Mouse (Mus musculus) lung, postnatal 0 days (tissue): Measurements from ENCODE around the gene Stat5a. TPM values are rescaled to one million over a fixed set of nuclear protein-coding genes. Genes with fewer than 3 reads are reported as not detected.
A peak's percentile ranks its signal among the peaks of the same experiment; 100 is the strongest.

Source experiments
- ATAC-seq: fragments of 200-750 bp; cut with Nextera tagmentation; 2 replicates; pipeline ENCODE4 v1.8.0; 2017; ENCODE audit warnings: moderate library complexity
- DNase-seq: peaks from one replicate; pipeline ENCODE4 v3.0.0-alpha.2; 2016; ENCODE audit warnings: low spot score
- H3K27ac ChIP-seq: fragments of 300-500 bp; sonication (generic); 2 replicates; pipeline ENCODE4 v1.5.1; 2014; ENCODE audit warnings: antibody characterized with exemption, mild to moderate bottlenecking, low read length, mixed read lengths
- H3K27me3 ChIP-seq: fragments of 300-500 bp; sonication (generic); replicated peaks from 2 replicates; pipeline ENCODE4 v1.6.1; 2014; ENCODE audit warnings: low read length, mixed read lengths; ENCODE audit not compliant: insufficient read depth
- H3K36me3 ChIP-seq: fragments of 300-500 bp; sonication (generic); 2 replicates; pipeline ENCODE4 v1.6.1; 2014; ENCODE audit warnings: low read length, mixed read lengths; ENCODE audit not compliant: insufficient read depth
- H3K4me1 ChIP-seq: fragments of 300-500 bp; sonication (generic); 2 replicates; pipeline ENCODE4 v1.6.1; 2014; ENCODE audit warnings: antibody characterized with exemption, low read depth, low read length, mixed read lengths; ENCODE audit not compliant: insufficient read depth
- H3K4me2 ChIP-seq: fragments of 300-500 bp; sonication (generic); replicated peaks from 2 replicates; pipeline ENCODE4 v1.6.1; 2014; ENCODE audit warnings: low read depth, mild to moderate bottlenecking, low read length, moderate library complexity, mixed read lengths
- H3K4me3 ChIP-seq: fragments of 300-500 bp; sonication (generic); 2 replicates; pipeline ENCODE4 v1.5.1; 2014; ENCODE audit warnings: low read depth, low read length
- H3K9ac ChIP-seq: fragments of 300-500 bp; sonication (generic); replicated peaks from 2 replicates; pipeline ENCODE4 v1.6.1; 2014; ENCODE audit warnings: low read depth, mild to moderate bottlenecking
- H3K9me3 ChIP-seq: fragments of 300-500 bp; sonication (generic); 2 replicates; pipeline ENCODE4 v1.6.1; 2016; ENCODE audit warnings: low read length, mixed read lengths
- CTCF ChIP-seq: IDR thresholded peaks from 2 replicates; pipeline ENCODE4 v1.5.1; 2016; ENCODE audit warnings: antibody characterized with exemption, mild to moderate bottlenecking
- EP300 ChIP-seq: IDR thresholded peaks from 2 replicates; pipeline ENCODE4 v1.6.1; 2016; ENCODE audit warnings: antibody characterized with exemption, mild to moderate bottlenecking, control low read depth
- WGBS: fragments of 180-500 bp; shearing (Covaris S2); extraction: QIAGEN DNeasy Blood & Tissue Kit; methylation state at CpG from one replicate; pipeline ENCODE4 v1.1.7; 2014; 5-methylcytosine and 5-hydroxymethylcytosine counted together
- polyA plus RNA-seq: library from polyadenylated mRNA; unstranded; fragments of >200 nt; fragmentation: Nextera tagmentation; extraction: Ambion mirVana; gene quantifications from 2 replicates; pipeline ENCODE4 v1.2.1, GENCODE M21; 2015

The Stat5a gene
- polyA plus RNA-seq, 1 experiment from 2014 or later = 7.1 TPM

- Histone ChIP-seq H3K27ac (no peak overlapping the region), H3K4me3 (no peak overlapping the region), H3K9me3 (no peaks in the 10 kb centered on the region), H3K27me3 (no peaks in the 10 kb centered on the region), H3K4me1 (peaks cover 6% of the 10 kb centered on the region; the same call in 1 of the 2 replicates), H3K36me3 (no peaks in the 10 kb centered on the region), H3K9ac (no peak overlapping the region), H3K4me2 (no peak overlapping the region)
- TF ChIP-seq CTCF = no peak
- no peak for TF ChIP-seq EP300
- ATAC-seq (no peak), DNase-seq (no peak)
- 82% methylated on average over 5 of the region's 5 CpGs for WGBS
Measured at GRCm38 (mm10) chr11:100853018-100853417, 6.1 kb upstream of the Stat5a start.

GRCm38 (mm10) chr11:100854268-100854667 is 4.9 kb upstream of the Stat5a start:
- WGBS = 30% methylated on average over 4 of the region's 4 CpGs
- Histone ChIP-seq H3K4me1 (no peaks in the 10 kb centered on the region), H3K27me3 (no peaks in the 10 kb centered on the region), H3K9ac (no peak overlapping the region), H3K27ac (no peak overlapping the region), H3K36me3 (no peaks in the 10 kb centered on the region), H3K4me3 (no peak overlapping the region), H3K9me3 (no peaks in the 10 kb centered on the region), H3K4me2 (no peak overlapping the region)
- ATAC-seq (no peak), DNase-seq (no peak)
- no peak for TF ChIP-seq CTCF
- no peak for TF ChIP-seq EP300

GRCm38 (mm10) chr11:100855178-100855577 is 4.0 kb upstream of the Stat5a start:
- no peak overlapping the region for H3K4me2 ChIP-seq
- H3K9me3 ChIP-seq = no peaks in the 10 kb centered on the region
- DNase-seq = no peak
- no peak overlapping the region for H3K4me3 ChIP-seq
- no peaks in the 10 kb centered on the region for H3K4me1 ChIP-seq
- ATAC-seq = no peak
- H3K27ac ChIP-seq = no peak overlapping the region
- TF ChIP-seq EP300 (no peak), CTCF (no peak)
- H3K27me3 ChIP-seq = no peaks in the 10 kb centered on the region
- no peaks in the 10 kb centered on the region for H3K36me3 ChIP-seq
- no peak overlapping the region for H3K9ac ChIP-seq
- WGBS = 82% methylated on average over 4 of the region's 4 CpGs

GRCm38 (mm10) chr11:100857960-100858359 is 1.2 kb upstream of the Stat5a start:
- Histone ChIP-seq H3K4me3 (no peak overlapping the region), H3K9ac (no peak overlapping the region), H3K27me3 (no peaks in the 10 kb centered on the region), H3K4me1 (no peaks in the 10 kb centered on the region), H3K27ac (no peak overlapping the region), H3K4me2 (no peak overlapping the region), H3K36me3 (no peaks in the 10 kb centered on the region), H3K9me3 (no peaks in the 10 kb centered on the region)
- DNase-seq (no peak), ATAC-seq (no peak)
- TF ChIP-seq CTCF (no peak), EP300 (no peak)
- WGBS = 56% methylated on average over 6 of the region's 6 CpGs

- no peaks in the 10 kb centered on the region for H3K36me3 ChIP-seq
- no peaks in the 10 kb centered on the region for H3K4me1 ChIP-seq
- no peaks in the 10 kb centered on the region for H3K9me3 ChIP-seq
- 52% methylated on average over 6 of the region's 6 CpGs for WGBS
- no peak for TF ChIP-seq CTCF
- no peak for TF ChIP-seq EP300
- ATAC-seq (no peak), DNase-seq (no peak)
- H3K27me3 ChIP-seq = no peaks in the 10 kb centered on the region
- 0 out of 2 replicates have a peak overlapping the region, but pooled peaks have one; percentile 32 for H3K9ac ChIP-seq
- peak overlapping the region; percentile 76; the same call in 1 of the 2 replicates for H3K27ac ChIP-seq
- H3K4me3 ChIP-seq = peak overlapping the region; percentile 50
- peak overlapping the region; percentile 82 for H3K4me2 ChIP-seq
Measured at GRCm38 (mm10) chr11:100859579-100860075, 476 bp downstream of the Stat5a start.

- peak; percentile 97 for DNase-seq
- Histone ChIP-seq H3K27ac (peak overlapping the region; percentile 76), H3K9ac (peak overlapping the region; percentile 32; the same call in 1 of the 2 replicates), H3K4me1 (no peaks in the 10 kb centered on the region), H3K36me3 (no peaks in the 10 kb centered on the region), H3K9me3 (no peaks in the 10 kb centered on the region), H3K4me2 (peak overlapping the region; percentile 82), H3K4me3 (peak overlapping the region; percentile 50), H3K27me3 (no peaks in the 10 kb centered on the region)
- TF ChIP-seq CTCF (peak; percentile 27; the same call in 1 of the 2 replicates), EP300 (no peak)
- WGBS = under 1% methylated on average over 47 of the region's 55 CpGs
- peak; percentile 98 for ATAC-seq
Measured at GRCm38 (mm10) chr11:100860198-100861048, 1.3 kb downstream of the Stat5a start.
